Mouse (Mus musculus): ENCODE data around the gene Crxos.

DNA sequence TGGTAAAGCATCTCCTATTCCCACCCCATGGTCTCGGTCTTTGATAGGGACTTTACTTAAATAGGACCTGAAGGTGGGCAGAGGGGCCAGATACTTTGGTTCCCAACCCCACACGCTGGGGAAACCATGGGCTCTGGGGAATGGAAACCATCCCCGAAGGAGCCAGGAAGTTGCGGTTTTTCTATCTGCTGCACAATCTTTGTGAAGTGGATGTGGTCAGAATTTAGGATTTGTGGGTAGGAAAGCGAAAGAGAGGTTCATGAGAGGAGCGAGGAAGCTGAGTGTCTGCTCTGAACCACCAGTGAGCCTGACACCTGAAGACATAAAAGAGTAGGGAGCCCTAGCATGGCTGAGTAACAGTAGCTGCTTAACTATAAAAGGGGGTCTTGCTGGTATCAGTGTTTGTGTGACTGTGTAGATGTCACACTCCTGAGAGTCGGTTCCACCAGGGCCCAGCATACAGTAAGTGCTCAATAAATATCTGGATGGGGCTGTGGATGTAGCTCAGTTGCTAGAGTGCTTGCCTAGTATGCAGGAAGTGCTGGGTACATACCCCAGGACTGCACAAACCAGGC, 66.9 kb downstream of the Crxos start:
- TF ChIP-seq MAX (IDR thresholded peaks at IDR 0.05) (no peak), CTCF (IDR thresholded peaks at IDR 0.05; ENCODE audit: control insufficient read depth, insufficient read depth, insufficient read length) (no peak), CEBPB (IDR thresholded peaks at IDR 0.05; ENCODE audit: low read depth) (no peak), MYOD1 (IDR thresholded peaks at IDR 0.05; ENCODE audit: control insufficient read depth, insufficient read length, low read depth) (no peak), USF1 (IDR thresholded peaks at IDR 0.05; ENCODE audit: low read depth) (no peak), MYOG (IDR thresholded peaks at IDR 0.05; ENCODE audit: control insufficient read depth, extremely low read depth, insufficient read length) (no peak), FOSL1 (IDR thresholded peaks at IDR 0.05; ENCODE audit: insufficient read depth, low read length, poor library complexity, severe bottlenecking) (no peak)

All from C2C12 (cell line).